Mouse (Mus musculus) embryonic facial prominence, embryonic 11.5 days (tissue): Measurements from ENCODE around the gene Atp1a4. TPM values are rescaled to one million over a fixed set of nuclear protein-coding genes. Genes with fewer than 3 reads are reported as not detected.

ENCODE experiments used
- ATAC-seq: fragments of 200-750 bp; cut with Nextera tagmentation; replicated peaks from 2 replicates; pipeline ENCODE4 v1.8.0; 2017; ENCODE audit warnings: low read depth; ENCODE audit not compliant: insufficient number of reproducible peaks, low FRiP score, low TSS enrichment
- DNase-seq: peaks from one replicate; pipeline ENCODE4 v3.0.0-alpha.2; 2015; ENCODE audit warnings: low spot score
- H3K27ac ChIP-seq: fragments of 300-500 bp; sonication (generic); replicated peaks from 2 replicates; pipeline ENCODE4 v1.5.1; 2014; ENCODE audit warnings: mild to moderate bottlenecking, low read depth, low read length, control low read depth
- H3K27me3 ChIP-seq: fragments of 300-500 bp; sonication (generic); 2 replicates; pipeline ENCODE4 v1.6.1; 2014; ENCODE audit warnings: mild to moderate bottlenecking, low read length, moderate library complexity, mixed read lengths; ENCODE audit not compliant: control insufficient read depth, insufficient read depth
- H3K36me3 ChIP-seq: fragments of 300-500 bp; sonication (generic); replicated peaks from 2 replicates; pipeline ENCODE4 v1.6.1; 2014; ENCODE audit warnings: low read depth, mild to moderate bottlenecking, low read length, moderate library complexity, mixed read lengths; ENCODE audit not compliant: control insufficient read depth, insufficient read depth
- H3K4me1 ChIP-seq: fragments of 300-500 bp; sonication (generic); 2 replicates; pipeline ENCODE4 v1.6.1; 2014; ENCODE audit warnings: low read length, mixed read lengths; ENCODE audit not compliant: control insufficient read depth, insufficient read depth
- H3K4me2 ChIP-seq: fragments of 300-500 bp; sonication (generic); 2 replicates; pipeline ENCODE4 v1.6.1; 2014; ENCODE audit warnings: low read depth, mild to moderate bottlenecking, control low read depth, low read length, moderate library complexity
- H3K4me3 ChIP-seq: fragments of 300-500 bp; sonication (generic); 2 replicates; pipeline ENCODE4 v1.5.1; 2014; ENCODE audit warnings: low read depth, low read length, control low read depth
- H3K9ac ChIP-seq: fragments of 300-500 bp; sonication (generic); replicated peaks from 2 replicates; pipeline ENCODE4 v1.6.1; 2014; ENCODE audit warnings: mild to moderate bottlenecking, control low read depth, low read length
- H3K9me3 ChIP-seq: fragments of 300-500 bp; sonication (generic); replicated peaks from 2 replicates; pipeline ENCODE4 v1.6.1; 2016; ENCODE audit warnings: mild to moderate bottlenecking, low read length, inconsistent platforms, mixed read lengths; ENCODE audit not compliant: control insufficient read depth
- WGBS: fragments of 180-500 bp; shearing (Covaris S2); extraction: QIAGEN DNeasy Blood & Tissue Kit; methylation state at CpG from one replicate; pipeline ENCODE4 v1.1.7; 2014; 5-methylcytosine and 5-hydroxymethylcytosine counted together
- polyA plus RNA-seq: library from polyadenylated mRNA; unstranded; fragments of >200 nt; fragmentation: Nextera tagmentation; extraction: Ambion mirVana; gene quantifications from 2 replicates; pipeline ENCODE4 v1.2.1, GENCODE M21; 2014

Atp1a4 gene
- polyA plus RNA-seq, 1 experiment from 2014 or later = not detected

DNA sequence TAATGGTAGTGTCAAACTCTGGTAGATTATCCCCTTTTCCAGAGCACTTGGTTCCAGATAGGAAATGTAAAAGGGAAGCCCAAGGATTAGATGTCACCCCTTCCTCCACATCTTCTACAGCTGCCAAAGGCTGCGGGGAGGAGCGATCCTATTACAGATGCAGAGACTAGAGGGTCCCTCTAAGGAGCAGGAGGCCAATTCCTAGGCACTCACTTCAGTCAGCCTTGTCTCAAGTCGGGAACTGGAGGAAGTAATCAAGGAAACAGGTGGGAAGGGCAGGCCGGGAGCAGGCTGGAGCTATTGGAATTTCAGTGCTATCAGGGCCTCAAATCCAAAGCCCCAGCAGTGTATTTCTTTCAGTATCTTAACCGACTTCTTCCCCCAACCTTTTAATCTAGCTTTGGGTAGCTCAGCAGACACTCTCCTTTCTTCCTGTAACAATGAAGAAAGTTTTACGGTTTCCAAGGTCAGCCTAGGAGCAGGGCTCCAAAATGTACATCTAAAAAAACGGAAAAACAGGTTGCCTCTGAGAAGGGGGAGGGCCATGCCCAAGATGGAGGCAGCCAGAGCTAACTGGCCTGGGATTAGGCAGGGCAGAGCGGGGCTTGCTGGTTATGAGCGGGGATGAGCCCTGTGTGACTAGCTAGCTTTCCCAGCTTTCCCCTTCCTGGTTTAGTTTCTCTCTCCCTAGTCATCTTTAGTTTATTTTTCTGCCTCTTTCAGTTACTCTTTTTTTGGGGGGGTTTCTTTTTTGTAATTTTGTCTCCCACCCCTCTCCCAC, 54.0 kb downstream of the Atp1a4 start:
- H3K4me3 ChIP-seq = no peak overlapping the region
- H3K4me2 ChIP-seq = peak overlapping the region; percentile 13
- H3K36me3 ChIP-seq = 0 out of 2 replicates have a peak, but pooled peaks cover 1% of the 10 kb centered on the region
- peak; percentile 54 for DNase-seq
- no peaks in the 10 kb centered on the region for H3K9me3 ChIP-seq
- no peaks in the 10 kb centered on the region for H3K27me3 ChIP-seq
- H3K9ac ChIP-seq = peak overlapping the region; percentile 38; the same call in 1 of the 2 replicates
- H3K4me1 ChIP-seq = peaks cover 10% of the 10 kb centered on the region
- peak overlapping the region; percentile 86 for H3K27ac ChIP-seq
- ATAC-seq = no peak
- WGBS = 18% methylated on average over 9 of the region's 9 CpGs

DNA sequence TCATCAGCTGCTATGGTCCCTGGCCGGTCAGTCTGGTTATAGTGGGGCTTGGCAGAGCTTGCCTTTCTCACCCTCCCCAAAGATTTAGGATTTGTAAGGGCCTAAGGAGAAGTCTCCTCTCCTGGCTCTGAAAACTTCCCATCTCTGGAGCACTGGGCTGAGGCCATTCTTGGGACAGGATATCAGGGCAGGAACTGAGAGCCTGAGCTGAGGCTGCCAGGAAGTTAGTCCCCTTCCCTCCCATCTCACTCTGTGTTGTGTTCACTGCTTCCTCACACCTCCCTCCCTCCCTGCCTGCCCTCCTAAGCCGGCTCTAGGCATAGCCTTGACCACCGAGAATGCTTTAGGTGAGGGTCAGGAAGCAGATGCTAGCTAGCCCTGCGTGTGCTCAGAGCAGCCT, 54.6 kb downstream of the Atp1a4 start:
- no peaks in the 10 kb centered on the region for H3K27me3 ChIP-seq
- no peak for DNase-seq
- peak overlapping the region; percentile 86 for H3K27ac ChIP-seq
- peak overlapping the region; percentile 11 for H3K4me2 ChIP-seq
- H3K9ac ChIP-seq = no peak overlapping the region
- peaks cover 10% of the 10 kb centered on the region for H3K4me1 ChIP-seq
- WGBS = 1% methylated on average over 4 of the region's 4 CpGs
- 0 out of 2 replicates have a peak, but pooled peaks cover 2% of the 10 kb centered on the region for H3K36me3 ChIP-seq
- no peaks in the 10 kb centered on the region for H3K9me3 ChIP-seq
- no peak for ATAC-seq
- no peak overlapping the region for H3K4me3 ChIP-seq

DNA sequence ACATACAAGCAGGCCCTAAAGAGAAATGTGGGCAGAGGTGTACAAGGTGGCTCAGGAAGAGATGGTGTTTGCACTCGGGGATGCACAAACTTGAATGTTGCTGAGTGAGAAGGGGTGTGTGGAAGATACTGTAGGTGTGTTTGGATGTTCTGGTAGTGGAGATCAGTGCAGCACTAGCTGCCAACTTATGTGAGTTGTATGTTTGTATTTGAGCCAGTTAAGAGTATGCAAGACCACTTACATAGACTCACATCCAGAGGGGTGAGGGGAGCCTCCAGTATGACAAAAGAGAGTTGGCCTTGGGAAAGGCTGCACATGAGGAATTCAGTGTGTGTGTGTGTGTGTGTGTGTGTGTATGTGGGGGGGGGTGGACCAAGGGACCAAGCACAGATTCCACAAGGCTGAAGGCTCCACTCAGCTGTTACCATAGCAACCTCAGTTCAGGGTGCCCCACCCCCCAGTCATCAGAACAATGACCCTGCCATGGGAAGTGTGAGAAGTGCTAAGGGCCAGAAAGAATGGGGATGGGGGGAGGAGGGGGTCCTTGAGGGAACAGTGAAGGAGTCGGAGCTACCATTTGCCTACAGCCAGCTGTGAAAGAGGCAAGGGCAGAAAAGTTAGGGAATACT, 55.2 kb downstream of the Atp1a4 start:
- Histone ChIP-seq H3K9me3 (no peaks in the 10 kb centered on the region), H3K36me3 (peaks cover 4% of the 10 kb centered on the region), H3K4me1 (peaks cover 10% of the 10 kb centered on the region), H3K9ac (no peak overlapping the region), H3K27me3 (no peaks in the 10 kb centered on the region), H3K27ac (peak overlapping the region; percentile 88), H3K4me2 (no peak overlapping the region), H3K4me3 (no peak overlapping the region)
- 20% methylated on average over 2 of the region's 2 CpGs for WGBS
- ATAC-seq = peak; percentile 29
- DNase-seq = peak; percentile 74

DNA sequence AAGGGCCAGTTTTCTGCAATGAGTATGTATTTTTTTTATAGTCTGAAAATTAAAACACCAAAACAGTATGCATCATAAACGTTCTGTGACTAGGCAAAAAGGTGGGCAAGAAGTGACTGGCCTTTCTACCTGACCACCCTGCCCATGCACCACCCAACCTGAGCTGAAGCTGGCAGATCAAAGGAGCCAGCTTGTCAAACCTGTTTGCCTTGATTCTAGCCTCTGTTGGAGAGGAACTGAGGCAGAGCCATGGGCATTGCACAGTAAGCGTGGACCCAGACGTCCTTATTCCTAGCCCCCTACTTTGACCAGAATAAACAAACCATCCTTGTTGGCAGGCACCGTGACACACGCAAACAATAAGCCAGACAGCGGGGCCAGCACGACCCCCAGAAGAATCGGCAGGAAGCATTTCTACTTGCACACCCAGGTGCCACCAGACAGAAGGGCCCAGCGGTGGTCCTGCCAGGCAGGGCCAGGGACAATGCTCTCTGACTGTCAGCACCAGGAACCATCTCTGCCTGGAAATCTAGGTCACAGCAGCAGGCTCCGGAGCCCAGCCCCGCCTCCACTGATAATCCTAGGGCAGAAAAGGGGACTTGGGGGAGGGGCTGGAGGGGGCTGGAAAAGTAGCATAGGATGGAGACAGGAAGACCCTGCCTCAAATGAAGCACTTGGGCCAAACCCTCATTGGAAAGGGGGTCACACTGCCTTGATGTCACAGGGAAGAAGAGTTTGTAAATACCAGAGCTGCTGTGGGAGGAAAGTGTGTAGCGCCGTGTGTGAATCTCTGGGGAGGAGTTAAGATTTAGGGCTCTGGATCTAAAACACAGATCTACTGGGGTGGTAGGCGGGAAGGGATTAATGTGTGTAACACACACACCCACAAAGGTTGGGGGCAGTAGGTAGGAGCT, 56.0 kb downstream of the Atp1a4 start:
- ATAC-seq (no peak), DNase-seq (peak; percentile 43)
- 15% methylated on average over 14 of the region's 14 CpGs for WGBS
- no peaks in the 10 kb centered on the region for H3K27me3 ChIP-seq
- H3K4me1 ChIP-seq = peaks cover 10% of the 10 kb centered on the region
- no peak overlapping the region for H3K4me3 ChIP-seq
- peaks cover 6% of the 10 kb centered on the region for H3K36me3 ChIP-seq
- H3K27ac ChIP-seq = peak overlapping the region; percentile 88
- no peak overlapping the region; the same call in 1 of the 2 replicates for H3K9ac ChIP-seq
- H3K9me3 ChIP-seq = no peaks in the 10 kb centered on the region
- peak overlapping the region; percentile 10; the same call in 1 of the 2 replicates for H3K4me2 ChIP-seq

DNA sequence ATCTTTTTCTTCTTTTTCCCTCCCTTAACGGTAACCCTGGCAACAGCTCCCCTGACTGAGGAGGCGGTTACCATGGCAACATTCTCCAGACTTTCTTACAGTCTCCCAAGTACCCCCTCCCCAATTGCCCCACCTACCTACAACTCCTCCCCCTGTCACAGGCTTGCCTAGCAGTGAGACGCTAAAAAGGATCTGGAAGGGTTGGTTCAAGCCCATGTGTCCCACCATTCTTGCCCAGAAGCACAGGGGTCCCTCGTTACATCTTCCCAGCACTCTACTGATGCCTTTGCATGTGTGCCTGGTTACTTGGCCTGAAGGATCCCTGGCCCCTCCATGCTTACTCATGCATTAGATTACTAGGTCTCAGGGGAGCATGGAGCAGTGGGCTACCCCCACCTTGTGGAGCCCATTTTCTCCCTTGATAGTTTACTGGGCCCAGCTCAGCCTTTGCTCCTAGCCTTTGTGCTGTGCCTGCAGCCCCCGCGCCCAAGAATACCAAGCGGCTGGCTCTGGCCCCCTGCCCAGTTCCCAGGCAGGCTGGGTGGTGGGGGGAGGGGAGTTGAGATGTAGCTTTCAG, 57.3 kb downstream of the Atp1a4 start:
- WGBS = 40% methylated on average over 6 of the region's 7 CpGs
- Histone ChIP-seq H3K4me1 (peaks cover 10% of the 10 kb centered on the region), H3K27ac (0 out of 2 replicates have a peak overlapping the region, but pooled peaks have one; percentile 48), H3K4me2 (no peak overlapping the region), H3K9ac (no peak overlapping the region), H3K9me3 (no peaks in the 10 kb centered on the region), H3K27me3 (no peaks in the 10 kb centered on the region), H3K36me3 (peaks cover 9% of the 10 kb centered on the region), H3K4me3 (no peak overlapping the region)
- DNase-seq (peak; percentile 71), ATAC-seq (peak; percentile 11; the same call in 1 of the 2 replicates)

DNA sequence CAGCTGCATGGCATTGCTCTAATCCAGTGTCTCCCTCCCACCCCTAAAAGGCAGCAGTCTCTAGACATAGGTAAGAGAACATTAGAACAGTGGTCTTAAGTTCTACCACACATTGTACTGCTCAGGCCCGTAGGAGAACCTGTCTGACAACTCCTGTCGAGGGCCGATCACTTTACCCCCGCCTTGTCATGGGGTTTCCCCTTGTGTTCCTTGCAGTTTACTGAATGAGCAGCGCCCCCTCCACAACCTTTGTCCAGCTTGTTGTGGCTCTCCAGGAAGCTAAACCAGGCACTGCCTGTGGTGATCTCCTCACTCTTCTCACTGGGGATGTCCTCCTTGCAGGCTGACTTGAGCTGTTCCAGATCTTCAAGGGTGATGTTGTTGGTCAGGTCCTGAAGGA, 58.1 kb downstream of the Atp1a4 start:
- no peak overlapping the region for H3K4me3 ChIP-seq
- ATAC-seq = no peak
- no peaks in the 10 kb centered on the region for H3K9me3 ChIP-seq
- WGBS = 72% methylated on average over 5 of the region's 5 CpGs
- H3K9ac ChIP-seq = no peak overlapping the region
- DNase-seq = no peak
- H3K27me3 ChIP-seq = no peaks in the 10 kb centered on the region
- no peak overlapping the region for H3K27ac ChIP-seq
- no peak overlapping the region for H3K4me2 ChIP-seq
- H3K36me3 ChIP-seq = peaks cover 12% of the 10 kb centered on the region
- H3K4me1 ChIP-seq = peaks cover 10% of the 10 kb centered on the region

DNA sequence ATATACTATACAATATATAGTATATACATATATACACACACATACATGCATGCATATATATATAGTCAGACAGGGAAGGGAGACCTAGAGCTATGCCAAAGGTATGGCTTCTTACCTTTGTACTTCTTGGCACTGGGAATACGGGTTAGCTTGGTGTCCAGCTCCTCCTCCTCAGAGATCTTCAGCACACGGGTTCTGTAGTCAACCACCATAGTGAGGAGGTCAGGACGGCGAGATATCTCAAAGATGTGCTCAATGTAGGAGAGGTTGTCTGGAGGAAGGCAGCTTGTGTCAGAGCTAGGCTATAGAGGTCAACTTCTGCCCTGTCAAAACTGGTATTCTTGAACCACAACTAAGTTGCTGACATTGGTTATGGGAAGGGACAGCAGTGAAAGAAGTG, 59.2 kb downstream of the Atp1a4 start:
- H3K9ac ChIP-seq = no peak overlapping the region
- peaks cover 16% of the 10 kb centered on the region for H3K36me3 ChIP-seq
- no peaks in the 10 kb centered on the region for H3K9me3 ChIP-seq
- ATAC-seq = no peak
- no peak for DNase-seq
- H3K4me2 ChIP-seq = no peak overlapping the region
- no peak overlapping the region for H3K27ac ChIP-seq
- no peak overlapping the region for H3K4me3 ChIP-seq
- 91% methylated on average over 4 of the region's 4 CpGs for WGBS
- H3K27me3 ChIP-seq = no peaks in the 10 kb centered on the region
- H3K4me1 ChIP-seq = peaks cover 8% of the 10 kb centered on the region
